Comparison of ENCODE assay signal across 37 mouse cellular contexts in genomic region chr11:82015066-82015465, GRCm38 (mm10). TPM values are rescaled to one million over a fixed set of nuclear protein-coding genes. Genes with fewer than 3 reads are reported as not detected.
DNase-seq lines count a peak whose midpoint lies in the region; ATAC-seq and TF ChIP-seq lines count a peak whose summit lies in the region.
"Had no signal": no experiment of that assay in that cellular context is flagged by ENCODE, and none has a peak within 500 bp of the region (broad histone marks: within the 10 kb centered on the region; RNA-seq: fewer than 3 reads in every experiment).

No protein-coding gene starts in this region.

- H3K9me3 ChIP-seq in liver, postnatal 0 days (ENCODE audit: low read length) = no peaks in the 10 kb centered on the region
- no peaks in the 10 kb centered on the region for H3K9me3 ChIP-seq in liver, embryonic 11.5 days (ENCODE audit: control insufficient read depth, low read length)
- H3K9me3 ChIP-seq in heart, embryonic 12.5 days (replicated peaks) = no peaks in the 10 kb centered on the region
- H3K9me3 ChIP-seq: embryonic facial prominence, embryonic 12.5 days; hindbrain, embryonic 13.5 days; midbrain, embryonic 15.5 days; neural tube, embryonic 13.5 days; stomach, embryonic 15.5 days had no signal

- no peak for DNase-seq in liver, postnatal 0 days
- DNase-seq in liver, embryonic 11.5 days (ENCODE audit: low spot score) = no peak
- DNase-seq in 416B (ENCODE audit: low read depth) = peak; percentile 89
- no peak for DNase-seq in urinary bladder, postnatal 25 days (ENCODE audit: low spot score)
- no peak for DNase-seq in layer of hippocampus, postnatal 14 days (ENCODE audit: low spot score in 2 of 2)
- DNase-seq: adrenal gland, postnatal 36 days; cerebellum, adult 8-10 months; cerebellum, postnatal 25 days; embryo, embryonic 11 days; gastrocnemius, postnatal 25 days; heart, adult 18-20 months; heart, postnatal 4 days; kidney, adult 9 months; kidney, postnatal 10 days; liver; lung, adult 18-20 months; lung, postnatal 14 days; right cerebral cortex, postnatal 14 days; thymus, postnatal 14 days had no signal

- H3K36me3 ChIP-seq in liver, postnatal 0 days (replicated peaks; ENCODE audit: insufficient read depth, low read length) = no peaks in the 10 kb centered on the region
- H3K36me3 ChIP-seq in liver, embryonic 11.5 days (ENCODE audit: control insufficient read depth, insufficient read depth, low read length) = no peaks in the 10 kb centered on the region
- no peaks in the 10 kb centered on the region for H3K36me3 ChIP-seq in heart, embryonic 12.5 days
- H3K36me3 ChIP-seq: embryonic facial prominence, embryonic 12.5 days; G1E; hindbrain, embryonic 13.5 days; midbrain, embryonic 15.5 days; neural tube, embryonic 13.5 days; stomach, embryonic 15.5 days had no signal

- TF ChIP-seq EP300 in liver, postnatal 0 days (IDR thresholded peaks at IDR 0.05; ENCODE audit: low read depth) = no peak

- H3K27me3 ChIP-seq in liver, postnatal 0 days (ENCODE audit: insufficient read depth, low read length) = no peaks in the 10 kb centered on the region
- no peaks in the 10 kb centered on the region for H3K27me3 ChIP-seq in liver, embryonic 11.5 days (replicated peaks; ENCODE audit: control insufficient read depth, insufficient read depth, low read length)
- H3K27me3 ChIP-seq in heart, embryonic 12.5 days (replicated peaks) = no peaks in the 10 kb centered on the region
- H3K27me3 ChIP-seq: embryonic facial prominence, embryonic 12.5 days; hindbrain, embryonic 13.5 days; midbrain, embryonic 15.5 days; neural tube, embryonic 13.5 days; stomach, embryonic 15.5 days had no signal

- ATAC-seq in liver, postnatal 0 days = 0 out of 2 replicates have a peak, but pooled peaks have one; percentile 48
- ATAC-seq in liver, embryonic 11.5 days (replicated peaks; ENCODE audit: low FRiP score) = no peak
- peak; percentile 95 for ATAC-seq in granulocyte monocyte progenitor cell, adult 5-6 weeks (replicated peaks; ENCODE audit: poor library complexity, severe bottlenecking)
- ATAC-seq in monocyte, adult 5-6 weeks (replicated peaks; ENCODE audit: insufficient number of reproducible peaks, low FRiP score, low TSS enrichment, poor library complexity, severe bottlenecking) = peak; percentile 61; the same call in 1 of the 2 replicates
- ATAC-seq in heart, embryonic 12.5 days (ENCODE audit: insufficient number of reproducible peaks, low FRiP score) = no peak
- ATAC-seq: forebrain, embryonic 14.5 days; intestine, postnatal 0 days; midbrain, embryonic 15.5 days had no signal

- no peak overlapping the region for H3K4me3 ChIP-seq in liver, postnatal 0 days (ENCODE audit: low read depth, low read length)
- H3K4me3 ChIP-seq in liver, embryonic 11.5 days (ENCODE audit: low read depth, low read length) = no peak overlapping the region
- H3K4me3 ChIP-seq in heart, embryonic 12.5 days = no peak overlapping the region
- H3K4me3 ChIP-seq: embryonic facial prominence, embryonic 12.5 days; hindbrain, embryonic 13.5 days; midbrain, embryonic 15.5 days; neural tube, embryonic 13.5 days; stomach, embryonic 15.5 days had no signal

- no peak overlapping the region for H3K4me2 ChIP-seq in liver, postnatal 0 days (ENCODE audit: low read depth, low read length)
- H3K4me2 ChIP-seq in liver, embryonic 11.5 days = no peak overlapping the region
- H3K4me2 ChIP-seq in heart, embryonic 12.5 days = no peak overlapping the region
- H3K4me2 ChIP-seq: embryonic facial prominence, embryonic 12.5 days; heart, embryonic 11.5 days; hindbrain, embryonic 13.5 days; midbrain, embryonic 15.5 days; neural tube, embryonic 13.5 days; stomach, embryonic 15.5 days had no signal

- no peak overlapping the region for H3K9ac ChIP-seq in liver, postnatal 0 days (replicated peaks)
- no peak overlapping the region for H3K9ac ChIP-seq in liver, embryonic 11.5 days (ENCODE audit: low read depth, low read length)
- H3K9ac ChIP-seq in heart, embryonic 12.5 days = no peak overlapping the region
- H3K9ac ChIP-seq: embryonic facial prominence, embryonic 12.5 days; hindbrain, embryonic 13.5 days; midbrain, embryonic 15.5 days; neural tube, embryonic 13.5 days; stomach, embryonic 15.5 days had no signal

- H3K4me1 ChIP-seq in liver, postnatal 0 days (ENCODE audit: insufficient read depth) = peaks cover 7% of the 10 kb centered on the region
- no peaks in the 10 kb centered on the region for H3K4me1 ChIP-seq in liver, embryonic 11.5 days (replicated peaks; ENCODE audit: control insufficient read depth, insufficient read depth, low read length)
- H3K4me1 ChIP-seq in heart, embryonic 12.5 days (replicated peaks) = peaks cover 10% of the 10 kb centered on the region
- H3K4me1 ChIP-seq: embryonic facial prominence, embryonic 12.5 days; midbrain, embryonic 15.5 days; neural tube, embryonic 13.5 days; stomach, embryonic 15.5 days had no signal

- TF ChIP-seq CTCF in liver, postnatal 0 days (IDR thresholded peaks at IDR 0.05; ENCODE audit: low read depth) = no peak

- no peak overlapping the region for H3K27ac ChIP-seq in liver, postnatal 0 days (ENCODE audit: low read depth)
- H3K27ac ChIP-seq in liver, embryonic 11.5 days (ENCODE audit: low read depth, low read length) = no peak overlapping the region
- H3K27ac ChIP-seq in heart, embryonic 12.5 days (ENCODE audit: poor library complexity, severe bottlenecking) = no peak overlapping the region
- H3K27ac ChIP-seq: embryonic facial prominence, embryonic 12.5 days; hindbrain, embryonic 13.5 days; midbrain, embryonic 15.5 days; neural tube, embryonic 13.5 days; stomach, embryonic 15.5 days had no signal

- 45% methylated on average over 2 of the region's 2 CpGs for WGBS in liver, postnatal 0 days (ENCODE audit: insufficient replicate concordance)
- WGBS in liver, embryonic 11.5 days = 50% methylated on average over 2 of the region's 2 CpGs
- 60% methylated on average over 2 of the region's 2 CpGs for WGBS in heart, embryonic 12.5 days

RNA-seq across cellular contexts. Expression of gene Ccl2, which starts 20.3 kb away (rescaled TPM):
- 1.8 and 2.5 TPM in 2 replicates for polyA plus RNA-seq in liver, postnatal 0 days (2015; fragmentation: Nextera tagmentation; extraction: Ambion mirVana)
- polyA plus RNA-seq in liver, embryonic 11.5 days (2014; fragmentation: Nextera tagmentation; extraction: Ambion mirVana) = 1.4 and 1.8 TPM in 2 replicates
- not detected in 2 replicates for total RNA-seq in granulocyte monocyte progenitor cell, adult 5-6 weeks (2014; fragmentation: Nextera tagmentation)
- total RNA-seq in granulocyte monocyte progenitor cell, adult 5-6 weeks (2017) = 0.41 and 5.5 TPM in 2 replicates
- total RNA-seq in monocyte, adult 5-6 weeks (2017) = 3.4 to 5.0 TPM in 2 of 3 replicates, not detected in the other
- total RNA-seq in layer of hippocampus, postnatal 14 days (2021) = not detected
- 8.0 and 8.8 TPM in 2 replicates for polyA plus RNA-seq in heart, embryonic 12.5 days (2016; fragmentation: Nextera tagmentation; extraction: Ambion mirVana)
- total RNA-seq: G1E; left cerebral cortex, postnatal 10 days had no signal
- polyA plus RNA-seq: G1E; limb, embryonic 11.5 days had no signal

RNA-seq across cellular contexts. Expression of gene Gm17268, which starts 23.3 kb away (rescaled TPM):
- polyA plus RNA-seq in liver, postnatal 0 days (2015; fragmentation: Nextera tagmentation; extraction: Ambion mirVana) = not detected in 2 replicates
- not detected in 2 replicates for polyA plus RNA-seq in liver, embryonic 11.5 days (2014; fragmentation: Nextera tagmentation; extraction: Ambion mirVana)
- not detected in 2 replicates for total RNA-seq in granulocyte monocyte progenitor cell, adult 5-6 weeks (2014; fragmentation: Nextera tagmentation)
- total RNA-seq in granulocyte monocyte progenitor cell, adult 5-6 weeks (2017) = not detected in 2 replicates
- total RNA-seq in monocyte, adult 5-6 weeks (2017) = not detected in 3 replicates
- total RNA-seq in layer of hippocampus, postnatal 14 days (2021) = not detected
- not detected in 2 replicates for polyA plus RNA-seq in heart, embryonic 12.5 days (2016; fragmentation: Nextera tagmentation; extraction: Ambion mirVana)
- total RNA-seq: adrenal gland, postnatal 36 days; G1E; gastrocnemius, adult 18-20 months; gastrocnemius, postnatal 25 days; heart, adult 18-20 months; heart, postnatal 4 days; left cerebral cortex, postnatal 10 days had no signal
- polyA plus RNA-seq: brain, embryonic 14.5 days; embryonic facial prominence, embryonic 12.5 days; forebrain, embryonic 14.5 days; G1E; heart, embryonic 11.5 days; heart, postnatal 0 days; hindbrain, embryonic 13.5 days; intestine, postnatal 0 days; large intestine, adult 2 months; limb, embryonic 11.5 days; midbrain, embryonic 15.5 days; neural tube, embryonic 13.5 days; stomach, embryonic 15.5 days had no signal

RNA-seq across cellular contexts. Expression of gene Ccl7, which starts 30.4 kb away (rescaled TPM):
- polyA plus RNA-seq in liver, postnatal 0 days (2015; fragmentation: Nextera tagmentation; extraction: Ambion mirVana) = 0.51 and 1.1 TPM in 2 replicates
- 0.36 and 0.39 TPM in 2 replicates for polyA plus RNA-seq in liver, embryonic 11.5 days (2014; fragmentation: Nextera tagmentation; extraction: Ambion mirVana)
- not detected in 2 replicates for total RNA-seq in granulocyte monocyte progenitor cell, adult 5-6 weeks (2014; fragmentation: Nextera tagmentation)
- not detected in 2 replicates for total RNA-seq in granulocyte monocyte progenitor cell, adult 5-6 weeks (2017)
- not detected in 3 replicates for total RNA-seq in monocyte, adult 5-6 weeks (2017)
- total RNA-seq in layer of hippocampus, postnatal 14 days (2021) = not detected
- polyA plus RNA-seq in heart, embryonic 12.5 days (2016; fragmentation: Nextera tagmentation; extraction: Ambion mirVana) = 2.6 and 3.9 TPM in 2 replicates
- total RNA-seq: G1E; left cerebral cortex, postnatal 10 days had no signal
- polyA plus RNA-seq: G1E; limb, embryonic 11.5 days had no signal

RNA-seq across cellular contexts. Expression of gene Ccl11, which starts 42.6 kb away (rescaled TPM):
- 0.09 TPM in 1 of 2 replicates, not detected in the other for polyA plus RNA-seq in liver, postnatal 0 days (2015; fragmentation: Nextera tagmentation; extraction: Ambion mirVana)
- polyA plus RNA-seq in liver, embryonic 11.5 days (2014; fragmentation: Nextera tagmentation; extraction: Ambion mirVana) = not detected in 2 replicates
- not detected in 2 replicates for total RNA-seq in granulocyte monocyte progenitor cell, adult 5-6 weeks (2014; fragmentation: Nextera tagmentation)
- total RNA-seq in granulocyte monocyte progenitor cell, adult 5-6 weeks (2017) = not detected in 2 replicates
- total RNA-seq in monocyte, adult 5-6 weeks (2017) = not detected in 3 replicates
- under 1 TPM; 0.83 to 0.95 TPM for total RNA-seq in layer of hippocampus, postnatal 14 days (2021)
- polyA plus RNA-seq in heart, embryonic 12.5 days (2016; fragmentation: Nextera tagmentation; extraction: Ambion mirVana) = 0.15 TPM in 1 of 2 replicates, not detected in the other
- total RNA-seq: G1E had no signal
- polyA plus RNA-seq: forebrain, embryonic 14.5 days; G1E; heart, embryonic 11.5 days; limb, embryonic 11.5 days; midbrain, embryonic 15.5 days had no signal

RNA-seq across cellular contexts. Expression of gene Asic2, which starts 46.8 kb away (rescaled TPM):
- not detected in 2 replicates for polyA plus RNA-seq in liver, postnatal 0 days (2015; fragmentation: Nextera tagmentation; extraction: Ambion mirVana)
- polyA plus RNA-seq in liver, embryonic 11.5 days (2014; fragmentation: Nextera tagmentation; extraction: Ambion mirVana) = 0.18 and 0.27 TPM in 2 replicates
- total RNA-seq in granulocyte monocyte progenitor cell, adult 5-6 weeks (2014; fragmentation: Nextera tagmentation) = not detected in 2 replicates
- not detected in 2 replicates for total RNA-seq in granulocyte monocyte progenitor cell, adult 5-6 weeks (2017)
- not detected in 3 replicates for total RNA-seq in monocyte, adult 5-6 weeks (2017)
- 10 to 100 TPM; 56.0 to 64.3 TPM for total RNA-seq in layer of hippocampus, postnatal 14 days (2021)
- 0.06 and 0.12 TPM in 2 replicates for polyA plus RNA-seq in heart, embryonic 12.5 days (2016; fragmentation: Nextera tagmentation; extraction: Ambion mirVana)
- total RNA-seq: gastrocnemius, postnatal 25 days; heart, adult 18-20 months had no signal
- polyA plus RNA-seq: G1E; heart, postnatal 0 days had no signal

Comparison
In these comparisons a context has a peak if more than half of its experiments do, and no peak if none do; other contexts are left out.
1. ATAC-seq: peak in liver, postnatal 0 days (single experiment), granulocyte monocyte progenitor cell, adult 5-6 weeks (single experiment) and monocyte, adult 5-6 weeks (single experiment); none in liver, embryonic 11.5 days (single experiment) and heart, embryonic 12.5 days (single experiment).